Mouse (Mus musculus) spleen, postnatal 14 days (tissue): ENCODE measurements around the gene 2610318N02Rik.
"Not testable (repeated sequence)": the region's sequence is repeated elsewhere in the genome, so short reads cannot be mapped to it uniquely, and the experiment has no call there.

ENCODE experiments used
- DNase-seq, 2 experiments: peaks; one replicate each; pipeline ENCODE4 v3.0.0; 2021 to 2022; ENCODE audit warnings: low spot score in 2 of 2

Gene 2610318N02Rik

GRCm38 (mm10) chr16:17124871-17125520 lies at the start of gene 2610318N02Rik:
Gene 2610318N02Rik, minus strand, starts transcription at chr16:17125167.
- peak; percentile 64 to 70 for DNase-seq

DNA sequence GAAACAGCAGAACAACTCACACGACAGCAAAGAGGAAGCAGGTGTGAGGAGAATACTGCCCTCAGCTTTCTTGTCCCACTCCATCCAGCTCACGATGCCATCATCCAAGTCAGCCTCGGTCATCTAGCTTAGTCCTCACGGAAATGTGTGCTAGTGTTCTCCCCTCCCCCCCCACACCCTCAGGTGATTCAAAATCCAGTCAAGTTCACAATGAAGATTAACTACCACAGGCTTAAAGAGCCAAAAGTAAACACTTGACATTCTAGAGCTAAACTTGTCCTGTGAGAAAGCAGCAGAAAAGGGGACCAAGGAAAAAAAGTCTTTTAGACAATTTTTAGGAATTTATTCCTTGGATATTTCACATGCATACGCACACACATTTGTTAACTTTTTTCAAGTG lies 43.1 kb upstream of the 2610318N02Rik start:
- DNase-seq: no peak

DNA sequence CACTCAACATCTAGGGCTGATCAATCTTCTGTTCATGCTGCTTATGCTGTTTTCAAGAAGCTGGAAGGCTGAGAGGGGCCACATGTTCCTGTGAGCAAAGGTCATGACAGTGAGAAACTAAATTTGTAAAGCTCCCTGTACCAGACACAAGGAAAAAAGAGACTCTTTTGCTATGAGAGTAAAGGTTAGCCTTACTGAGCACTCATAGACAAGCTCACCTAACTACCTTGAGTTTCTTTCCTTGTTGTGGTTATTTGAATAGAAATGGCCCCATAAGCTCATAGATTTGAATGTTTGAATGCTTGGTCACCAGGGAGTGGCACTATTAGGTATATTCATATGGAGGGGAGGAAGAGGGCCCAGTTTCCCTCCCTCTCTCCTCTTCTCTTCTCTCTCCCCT lies 42.2 kb upstream of the 2610318N02Rik start:
- no peak for DNase-seq

DNA sequence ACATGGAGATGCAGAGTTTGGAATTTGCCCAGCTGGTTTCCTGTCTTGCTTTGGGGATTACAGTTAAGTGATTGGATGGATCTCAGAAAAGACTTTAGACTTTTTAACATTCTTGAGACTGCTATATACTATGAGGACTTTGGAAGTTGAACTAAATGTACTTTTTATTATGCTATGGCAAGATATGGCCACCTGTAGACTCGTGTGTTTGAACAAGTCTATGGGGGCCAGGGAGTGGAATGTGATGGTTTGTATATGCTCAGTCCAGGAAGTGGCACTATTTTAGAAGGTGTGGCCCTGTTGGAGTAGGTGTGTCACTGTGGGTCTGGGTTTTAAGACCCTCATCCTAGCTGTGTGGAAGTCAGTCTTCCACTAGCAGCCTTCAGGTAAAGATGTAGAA lies 40.5 kb upstream of the 2610318N02Rik start:
- DNase-seq: not testable (repeated sequence)

DNA sequence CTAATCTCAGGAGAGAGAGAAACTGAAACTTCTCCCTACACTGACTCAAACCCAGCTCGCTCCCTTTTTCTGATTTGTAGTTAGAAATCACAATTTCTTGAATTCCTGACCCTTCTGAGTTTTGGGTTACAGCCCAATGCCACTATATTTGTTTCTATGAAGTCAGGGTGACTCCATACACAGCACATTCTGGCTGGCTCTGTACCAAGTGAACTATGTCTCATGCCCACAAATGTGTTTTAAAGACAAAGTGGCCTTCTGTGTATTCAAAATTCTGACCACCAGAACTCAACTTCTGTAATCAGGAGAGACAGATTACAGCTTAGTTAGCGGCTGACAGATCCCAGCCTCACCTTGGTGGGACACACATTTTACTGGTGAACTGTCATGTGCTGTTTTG lies 29.4 kb upstream of the 2610318N02Rik start:
- no peak for DNase-seq

GRCm38 (mm10) chr16:17151874-17152273 lies 26.9 kb upstream of the 2610318N02Rik start:
- no peak for DNase-seq

DNA sequence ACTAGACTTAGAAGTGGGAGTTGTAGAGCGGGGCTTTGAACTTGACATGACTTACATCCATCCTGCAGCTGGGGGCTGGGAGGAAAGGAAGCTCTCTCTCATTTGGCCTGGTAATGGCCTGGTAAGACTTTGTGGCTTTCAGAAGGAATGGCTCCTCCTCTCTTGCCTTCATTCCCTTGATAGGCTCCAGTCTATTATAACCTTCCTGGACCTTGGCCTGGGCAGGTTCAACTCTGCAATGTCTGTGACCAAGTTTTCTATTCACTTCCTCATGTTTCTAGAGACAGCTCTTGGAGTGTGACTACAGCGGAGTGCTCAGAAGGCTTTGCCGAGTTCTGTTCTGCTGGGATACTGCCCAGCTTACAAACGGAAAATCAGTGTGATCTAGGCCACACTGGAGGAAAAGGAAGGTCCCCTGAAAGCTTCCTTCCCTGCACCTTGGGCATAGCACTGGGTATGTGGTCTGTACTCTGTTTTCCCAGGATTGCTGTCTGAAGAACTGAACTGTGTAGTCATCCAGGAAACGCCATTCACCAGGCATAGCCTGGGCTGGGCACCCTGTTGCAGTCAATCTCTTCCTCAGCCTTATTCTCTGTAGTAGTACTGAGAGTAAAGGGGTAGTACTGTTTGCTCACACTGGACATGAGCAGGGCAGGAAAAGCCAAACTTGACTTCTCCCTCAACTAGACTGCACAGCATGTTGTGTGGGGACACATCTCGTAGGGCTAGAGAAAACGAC lies 25.7 kb upstream of the 2610318N02Rik start:
- no peak for DNase-seq

GRCm38 (mm10) chr16:17148084-17148483 lies 23.1 kb upstream of the 2610318N02Rik start:
- DNase-seq: no peak

- no peak for DNase-seq
Measured at GRCm38 (mm10) chr16:17147391-17147929, 22.5 kb upstream of the 2610318N02Rik start.

- peak; percentile 35 to 57 for DNase-seq
Measured at GRCm38 (mm10) chr16:17146772-17147235, 21.8 kb upstream of the 2610318N02Rik start, which contains the start of gene Ccdc116. Gene Ccdc116, minus strand, starts transcription at chr16:17147229.

- no peak for DNase-seq
Measured at GRCm38 (mm10) chr16:17144339-17144738, 19.4 kb upstream of the 2610318N02Rik start, which contains the start of gene Ydjc. Gene Ydjc, plus strand, starts transcription at chr16:17144621.

GRCm38 (mm10) chr16:17137355-17137754 lies 12.4 kb upstream of the 2610318N02Rik start:
- DNase-seq: no peak

DNA sequence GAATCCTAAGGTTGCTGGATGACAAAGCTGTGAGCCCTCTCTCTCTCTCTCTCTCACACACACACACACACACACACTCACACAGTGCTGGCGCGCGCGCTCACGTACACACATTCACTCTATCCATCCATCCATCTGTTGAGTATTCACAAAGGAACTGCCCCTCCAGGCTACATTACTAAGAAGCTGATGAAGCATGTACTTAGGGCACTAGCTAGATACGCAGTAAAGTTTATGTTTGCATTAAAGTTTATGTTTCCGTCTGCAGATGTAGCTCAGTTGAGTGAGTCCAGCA lies 7.9 kb upstream of the 2610318N02Rik start:
- no peak for DNase-seq

DNA sequence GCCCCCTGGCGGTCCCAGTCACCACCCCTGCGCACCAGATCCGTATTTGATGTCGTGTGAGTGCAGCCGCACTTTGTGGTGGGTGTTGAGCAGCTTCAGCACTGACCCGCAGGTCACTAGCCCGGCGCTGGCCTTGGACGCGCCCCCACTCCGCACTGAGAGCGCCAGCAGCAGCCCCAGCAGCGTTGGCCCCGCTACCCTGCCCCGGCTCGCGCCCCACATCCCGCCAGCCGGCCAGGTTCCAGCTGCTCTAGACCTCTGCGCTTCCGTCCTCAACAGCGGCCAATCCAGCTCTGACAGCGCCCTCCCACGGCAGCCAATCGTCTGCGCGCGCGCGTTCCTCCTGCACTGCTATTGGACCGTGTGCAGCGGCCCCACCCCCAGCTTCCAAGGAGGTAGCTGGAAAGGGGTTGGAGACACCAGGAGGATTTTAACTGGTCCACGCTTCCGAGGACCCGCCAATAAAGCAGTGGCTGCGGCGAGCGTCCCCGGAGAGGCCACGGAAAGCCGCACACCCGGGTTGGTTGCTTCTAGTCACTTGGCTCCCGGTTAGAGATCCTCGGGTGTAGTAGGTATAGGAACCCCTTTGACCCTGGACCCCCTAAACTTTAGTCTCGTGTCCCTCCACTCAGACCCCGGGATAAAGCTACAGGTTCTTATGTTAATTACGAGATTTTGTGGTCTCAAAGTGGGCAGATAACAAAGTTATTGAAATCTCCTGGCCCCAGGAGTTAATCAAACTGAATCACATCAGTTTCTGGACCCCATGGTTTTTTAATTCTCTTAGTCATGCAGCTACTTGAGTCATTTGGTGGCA lies 7.3 kb upstream of the 2610318N02Rik start, which contains the start of gene Sdf2l1:
Gene Sdf2l1 (minus strand): TSS at position 295 of the 817 bp plus-strand sequence.
- peak; percentile 90 to 93 for DNase-seq

GRCm38 (mm10) chr16:17131191-17132088 lies 6.5 kb upstream of the 2610318N02Rik start:
- DNase-seq: peak in 1 of 2 experiments; percentile 20

- DNase-seq: peak in 1 of 2 experiments; percentile 49
Measured at GRCm38 (mm10) chr16:17127292-17127691, 2.3 kb upstream of the 2610318N02Rik start.

GRCm38 (mm10) chr16:17124119-17124870 lies 672 bp downstream of the 2610318N02Rik start:
- no peak for DNase-seq

- no peak for DNase-seq
Measured at GRCm38 (mm10) chr16:17121569-17121968, 3.4 kb downstream of the 2610318N02Rik start.

DNA sequence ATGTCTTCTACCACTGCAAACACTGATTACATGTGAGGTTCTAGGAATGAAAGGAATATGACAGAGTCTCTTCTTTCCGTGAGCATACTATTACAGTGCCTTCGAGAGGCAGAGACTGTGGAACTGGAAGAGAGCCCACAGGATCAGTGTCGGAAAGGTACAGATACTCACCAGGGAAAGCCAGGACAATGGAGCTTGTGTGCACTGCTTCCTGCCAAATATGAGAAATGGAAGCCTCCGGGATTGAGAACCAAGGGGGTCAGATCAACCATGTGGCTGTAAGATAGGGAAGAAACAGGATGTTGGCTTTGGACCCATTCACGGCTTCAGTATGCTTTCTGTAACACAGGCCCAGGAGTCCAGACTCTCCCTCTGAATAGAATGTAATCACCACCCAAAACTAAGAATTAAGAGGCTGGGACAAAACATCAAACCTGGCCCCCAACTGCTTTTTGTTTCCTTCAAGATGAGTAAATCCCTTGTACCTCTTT lies 7.6 kb downstream of the 2610318N02Rik start:
- DNase-seq: no peak
